Mouse (Mus musculus): ENCODE results near the gene Ntn5. TPM values are rescaled to one million over a fixed set of nuclear protein-coding genes. Genes with fewer than 3 reads are reported as not detected.

Ntn5 gene
- polyA plus RNA-seq, 2 experiments from 2014 or later, result not detected

DNA sequence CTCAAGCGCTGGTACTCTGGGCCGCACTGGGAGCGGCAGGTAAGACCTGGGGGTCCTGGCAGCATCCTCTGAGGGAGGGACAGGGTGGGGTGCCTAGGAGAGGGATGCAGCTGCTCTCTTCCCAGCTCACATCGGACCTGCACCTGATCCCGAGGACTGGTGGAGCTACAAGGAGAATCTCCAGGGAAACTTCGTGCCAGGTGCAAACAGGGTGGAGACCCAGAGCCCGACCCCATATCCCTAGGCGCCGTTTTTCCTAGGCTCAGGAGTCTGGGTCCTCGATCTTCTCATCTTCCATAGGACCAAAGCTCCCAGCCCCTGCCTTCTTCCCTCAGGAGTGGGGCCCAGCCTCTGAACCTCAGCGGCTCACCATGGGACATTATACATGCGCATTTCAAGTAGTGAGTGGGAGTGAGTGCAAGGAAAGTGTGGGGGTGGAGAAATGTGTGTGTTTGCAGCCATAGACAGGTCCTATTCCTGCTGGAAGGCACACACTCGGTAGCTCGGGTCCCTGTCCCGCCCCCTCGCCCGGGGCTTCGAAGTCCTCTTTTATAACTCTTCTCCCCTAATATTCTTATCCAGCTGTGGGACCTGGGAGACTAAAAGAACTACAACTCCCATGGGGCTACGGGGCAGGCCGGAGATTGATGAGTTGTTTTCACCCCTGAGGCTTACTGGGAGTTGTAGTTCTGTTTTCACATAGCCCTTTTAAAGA is 16.6 kb downstream of the Ntn5 start:
- peak; percentile 25 for ATAC-seq

GRCm38 (mm10) chr7:45701072-45701471 is 17.2 kb downstream of the Ntn5 start:
- ATAC-seq, result no peak

DNA sequence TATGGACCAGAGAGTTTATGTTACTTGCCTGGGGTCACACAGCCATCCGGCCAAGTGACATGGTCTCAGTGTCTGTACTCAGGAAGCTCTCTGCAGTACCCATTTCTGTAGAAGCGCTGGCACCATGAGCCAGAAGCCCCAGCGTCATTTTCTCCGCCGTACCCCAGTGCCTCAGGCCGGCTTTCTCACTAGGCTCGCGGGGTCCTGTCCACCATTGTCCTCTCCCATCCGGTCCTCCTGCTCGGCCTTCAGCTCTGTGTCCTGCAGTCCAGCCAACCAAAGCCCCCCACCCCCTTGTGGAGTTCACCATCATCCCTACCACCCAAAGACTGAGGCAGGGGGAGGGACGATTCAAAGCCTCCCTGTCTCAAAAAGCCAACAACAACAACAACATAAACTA is 17.8 kb downstream of the Ntn5 start:
- ATAC-seq, result no peak

DNA sequence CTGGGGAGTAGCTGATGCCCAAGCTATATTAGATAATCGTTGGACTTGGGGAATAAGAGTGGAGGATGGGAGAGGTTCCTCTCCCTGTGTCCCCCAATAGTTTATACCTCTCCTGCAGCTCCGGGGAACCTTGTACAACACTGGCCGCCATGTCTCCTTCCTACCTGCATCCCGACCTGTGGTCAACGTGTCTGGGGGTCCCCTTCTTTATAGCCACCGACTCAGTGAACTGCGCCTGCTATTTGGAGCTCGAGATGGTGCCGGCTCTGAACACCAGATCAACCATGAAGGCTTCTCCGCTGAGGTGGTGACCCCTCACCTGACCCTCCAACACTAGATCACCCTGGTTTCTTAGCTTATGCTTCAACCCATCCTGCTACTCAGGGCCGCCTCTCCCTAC is 18.5 kb downstream of the Ntn5 start:
- ATAC-seq, result no peak

DNA sequence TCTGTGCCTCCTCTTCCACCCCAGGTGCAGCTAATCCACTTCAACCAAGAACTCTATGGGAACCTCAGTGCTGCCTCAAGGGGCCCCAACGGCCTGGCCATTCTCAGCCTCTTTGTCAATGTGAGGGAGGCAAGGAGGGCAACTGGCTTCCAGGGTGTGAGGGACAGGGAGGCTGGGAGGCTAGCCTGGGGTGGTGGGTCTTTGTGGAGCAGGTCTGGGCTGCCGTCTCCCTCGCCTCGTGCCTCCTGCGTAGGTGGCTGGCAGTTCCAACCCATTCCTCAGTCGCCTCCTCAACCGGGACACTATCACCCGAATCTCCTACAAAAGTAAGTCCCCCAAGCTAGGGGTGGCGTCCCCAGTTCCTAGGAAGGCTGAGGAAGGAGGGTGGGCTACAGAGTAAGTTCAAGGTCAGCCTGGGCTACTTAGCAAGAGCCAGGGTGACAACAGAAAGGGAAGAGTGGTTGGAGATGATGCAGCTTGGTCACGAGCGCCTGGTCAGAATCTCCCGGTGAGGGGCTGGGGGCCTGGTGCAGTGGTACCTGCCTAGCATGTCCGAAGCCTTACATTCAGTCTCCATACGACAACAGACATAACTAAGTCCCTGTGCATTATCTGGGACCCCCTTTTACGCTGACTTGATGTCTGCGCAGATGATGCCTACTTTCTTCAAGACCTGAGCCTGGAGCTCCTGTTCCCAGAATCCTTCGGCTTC is 19.1 kb downstream of the Ntn5 start:
- no peak for ATAC-seq

- ATAC-seq, result no peak
These were observed 19.8 kb downstream of the Ntn5 start for GRCm38 (mm10) chr7:45703521-45704033.

- ATAC-seq, result peak; percentile 1
These were observed 20.3 kb downstream of the Ntn5 start for GRCm38 (mm10) chr7:45704046-45704559.

DNA sequence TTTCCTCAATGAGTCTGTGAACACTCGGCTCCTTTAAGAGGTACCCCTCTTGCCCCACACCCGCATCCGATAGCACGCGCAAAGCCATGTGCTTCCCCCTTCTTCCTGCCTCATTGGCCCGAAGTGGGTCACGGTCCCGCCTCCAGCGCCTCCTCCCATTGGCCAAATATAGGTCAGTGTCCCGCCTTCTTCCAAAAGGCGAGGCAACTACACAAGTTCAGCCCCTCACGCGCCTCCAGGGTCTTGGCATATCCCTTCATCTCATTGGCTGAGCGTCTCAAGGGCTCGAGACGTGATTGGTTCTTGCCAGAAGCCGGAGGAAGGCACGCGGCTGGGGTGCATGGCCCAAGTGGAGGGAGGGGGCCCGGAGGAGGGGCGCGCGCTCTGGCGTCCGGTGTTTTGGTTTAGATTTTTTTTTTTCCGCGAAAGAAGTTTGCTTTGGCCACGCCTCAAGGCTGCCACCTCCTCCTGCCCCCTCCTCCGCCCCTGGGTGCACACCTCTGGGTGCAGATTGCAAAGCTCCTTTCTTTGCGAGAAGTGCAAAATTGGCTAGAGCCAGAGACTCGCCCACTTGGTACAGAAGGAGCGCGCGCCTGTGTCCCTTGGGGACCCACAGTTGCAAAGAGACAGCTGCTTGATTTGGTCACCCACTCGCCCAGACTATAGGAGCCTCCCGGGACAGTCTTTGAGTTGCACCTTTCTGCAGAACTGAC is 21.1 kb downstream of the Ntn5 start, which contains the start of gene Dbp:
Gene Dbp, plus strand, starts transcription at position 359 of the 713 bp plus-strand sequence.
- peak; percentile 80 for ATAC-seq

DNA sequence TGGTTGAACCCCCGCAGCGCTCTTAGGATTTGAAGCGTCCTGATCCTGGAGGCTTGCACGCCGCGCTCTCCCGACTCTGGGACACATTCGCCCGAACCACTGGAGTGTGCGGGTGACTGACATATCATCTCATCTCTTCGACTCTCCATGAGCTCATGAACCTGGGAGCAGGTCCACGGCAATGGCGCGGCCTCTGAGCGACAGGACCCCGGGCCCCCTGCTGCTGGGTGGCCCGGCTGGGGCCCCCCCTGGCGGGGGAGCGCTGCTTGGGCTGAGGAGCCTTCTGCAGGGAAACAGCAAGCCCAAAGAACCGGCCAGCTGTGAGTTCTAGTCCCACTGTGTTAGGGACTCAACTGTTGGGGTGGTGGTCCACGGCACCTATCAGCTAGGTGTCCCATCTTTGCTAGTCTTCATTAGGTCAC is 21.6 kb downstream of the Ntn5 start:
- no peak for ATAC-seq

DNA sequence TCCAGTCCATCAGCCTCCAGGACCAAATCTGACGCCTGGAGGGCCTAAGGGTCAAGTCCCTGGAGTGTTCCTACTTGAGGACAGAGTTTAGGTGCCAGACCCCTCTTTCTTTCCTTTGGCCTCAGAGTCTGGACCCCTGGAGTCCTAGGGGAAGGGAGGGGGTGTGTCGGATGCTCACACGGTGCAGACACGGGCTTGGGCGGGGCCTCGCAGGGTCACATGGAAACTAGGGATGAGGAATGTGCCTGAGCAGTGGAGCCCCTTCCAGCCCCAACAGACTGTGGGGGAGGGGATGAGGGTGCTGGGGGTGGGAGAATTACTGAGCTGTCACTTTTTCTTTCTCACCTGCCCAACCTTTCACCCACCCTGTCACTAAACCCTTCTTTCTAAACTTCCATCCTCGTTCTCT is 22.1 kb downstream of the Ntn5 start:
- no peak for ATAC-seq

DNA sequence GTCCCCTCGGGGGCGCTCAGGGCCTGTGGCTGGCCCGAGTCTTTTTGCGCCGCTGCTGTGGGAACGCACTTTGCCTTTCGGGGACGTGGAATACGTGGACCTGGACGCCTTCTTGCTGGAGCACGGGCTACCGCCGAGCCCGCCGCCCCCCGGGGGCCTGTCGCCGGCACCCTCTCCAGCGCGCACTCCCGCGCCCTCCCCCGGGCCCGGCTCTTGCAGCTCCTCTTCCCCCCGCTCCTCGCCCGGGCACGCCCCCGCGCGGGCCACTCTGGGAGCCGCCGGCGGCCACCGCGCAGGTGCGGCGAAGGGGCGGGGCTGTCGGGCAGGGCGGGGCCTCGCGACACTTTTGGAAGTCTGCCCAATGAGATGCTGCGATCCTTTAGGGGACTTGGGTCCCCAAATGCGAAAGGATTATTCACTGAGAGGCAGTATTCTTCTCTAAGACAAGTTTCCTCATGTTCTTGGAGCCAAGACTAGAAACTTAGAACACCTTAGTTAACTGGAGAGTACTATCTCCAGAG is 23.0 kb downstream of the Ntn5 start:
- ATAC-seq, result peak; percentile 10

GRCm38 (mm10) chr7:45707375-45707967 is 23.6 kb downstream of the Ntn5 start:
- ATAC-seq, result peak; percentile 24

- ATAC-seq, result no peak
These were observed 24.5 kb downstream of the Ntn5 start for GRCm38 (mm10) chr7:45708221-45708761.

DNA sequence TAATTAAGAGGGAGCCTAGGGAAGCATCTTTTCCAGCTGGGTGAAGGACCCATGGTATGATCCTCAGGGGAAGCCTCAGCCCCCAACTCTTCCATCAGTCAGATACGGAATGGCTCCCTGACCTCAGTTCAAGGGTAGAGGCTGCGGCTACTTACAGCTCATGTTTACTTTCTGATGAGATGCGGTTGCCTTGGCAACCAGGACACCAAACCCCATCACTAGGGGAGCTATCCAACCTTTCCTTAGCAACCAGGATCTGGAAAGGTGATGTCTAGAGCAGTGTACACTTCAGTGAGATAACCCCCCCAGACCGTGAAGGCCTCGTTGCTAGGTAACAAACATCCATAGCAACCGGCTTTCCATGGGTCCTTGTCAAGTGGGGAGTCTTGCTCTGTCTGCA is 25.2 kb downstream of the Ntn5 start:
- ATAC-seq, result no peak

- ATAC-seq, result no peak
These were observed 26.0 kb downstream of the Ntn5 start for GRCm38 (mm10) chr7:45709677-45710355.

GRCm38 (mm10) chr7:45710477-45711191 is 26.8 kb downstream of the Ntn5 start:
- ATAC-seq, result no peak

DNA sequence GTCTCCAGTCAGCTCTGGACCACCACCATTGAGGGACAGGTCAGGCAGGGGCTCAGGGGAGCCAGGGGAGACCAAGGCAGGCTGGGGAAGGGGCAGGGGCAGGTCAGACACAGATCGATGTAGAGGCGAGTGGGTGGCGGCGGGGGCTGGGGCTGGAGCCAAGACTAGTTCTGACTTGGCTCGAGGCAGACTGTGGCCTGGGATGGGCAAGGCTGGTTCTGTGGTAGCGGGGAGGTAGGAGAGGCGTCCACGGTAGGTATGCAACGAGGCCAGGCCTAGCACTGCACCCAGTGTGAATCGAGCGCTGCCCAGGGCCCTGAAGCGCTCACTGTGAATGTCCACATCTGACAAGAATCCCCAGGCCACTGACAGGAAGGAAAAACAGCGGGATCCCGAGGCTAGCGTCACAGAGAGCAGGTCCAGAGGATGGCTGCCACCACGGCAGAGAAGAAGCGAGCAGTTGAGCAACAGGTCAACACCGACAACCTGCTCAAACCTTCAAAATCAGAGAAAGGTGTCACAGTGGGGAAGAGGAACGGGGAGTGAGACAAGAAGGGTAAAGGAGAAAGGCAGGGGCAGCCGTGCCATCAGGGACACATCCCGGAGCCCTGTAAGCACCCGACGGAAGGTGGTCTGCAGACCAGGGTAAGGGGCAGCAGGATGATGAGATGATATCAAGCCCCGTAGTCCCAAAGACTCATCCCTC is 27.6 kb downstream of the Ntn5 start:
- no peak for ATAC-seq

GRCm38 (mm10) chr7:45712022-45712757 is 28.4 kb downstream of the Ntn5 start:
- no peak for ATAC-seq

DNA sequence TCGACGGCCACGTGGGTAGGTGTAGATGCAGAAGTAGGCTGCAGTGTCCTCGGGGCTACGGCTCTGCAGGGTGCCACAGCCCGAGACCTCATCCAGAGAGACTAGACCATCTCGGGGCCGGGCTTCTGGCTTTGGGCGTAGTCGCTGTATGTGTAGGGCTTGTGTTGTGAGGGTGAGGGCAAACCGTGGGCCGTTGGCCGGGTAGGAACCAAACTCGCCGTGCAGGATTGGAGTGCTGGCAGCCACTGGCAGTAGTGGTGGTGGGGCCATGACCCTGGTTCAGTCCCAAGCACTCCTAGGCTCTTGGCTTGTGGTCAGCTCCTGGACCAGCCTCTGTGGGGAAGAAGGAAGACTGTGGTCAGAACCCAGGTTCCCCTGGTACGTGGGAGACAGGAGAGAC is 29.6 kb downstream of the Ntn5 start:
- no peak for ATAC-seq
